Mouse (Mus musculus) myocyte (in vitro differentiated cells): ENCODE measurements around the gene 5330417C22Rik.

Experiments used
- CEBPB ChIP-seq: IDR thresholded peaks from 2 replicates; pipeline ENCODE4 v1.6.1; 2011; ENCODE audit warnings: mild to moderate bottlenecking, moderate library complexity; ENCODE audit not compliant: poor library complexity, insufficient read depth, severe bottlenecking
- E2F4 ChIP-seq: IDR thresholded peaks from one replicate; pipeline ENCODE4 v1.6.1; 2011; ENCODE audit warnings: mild to moderate bottlenecking, control low read depth, moderate library complexity; ENCODE audit not compliant: insufficient read depth
- MAX ChIP-seq: IDR thresholded peaks from one replicate; pipeline ENCODE4 v1.6.1; 2011; ENCODE audit warnings: low read depth, mild to moderate bottlenecking, control low read depth
- MYOD1 ChIP-seq, 3 experiments: IDR thresholded peaks; one replicate each; pipeline ENCODE4 v1.6.1; 2011; ENCODE audit warnings: control low read depth in 2 of 3, low read depth in 2 of 3, mild to moderate bottlenecking in 2 of 3, moderate library complexity in 1 of 3; ENCODE audit not compliant: insufficient read length in 2 of 3, control insufficient read depth in 1 of 3
- POLR2A ChIP-seq: IDR thresholded peaks from one replicate; pipeline ENCODE4 v1.6.1; 2011; ENCODE audit warnings: low read depth, mild to moderate bottlenecking, control low read depth, moderate library complexity; ENCODE audit not compliant: insufficient read length
- POLR2AphosphoS2 ChIP-seq: IDR thresholded peaks from one replicate; pipeline ENCODE4 v1.6.1; 2011; ENCODE audit warnings: low read depth, control low read depth; ENCODE audit not compliant: insufficient read length
- TCF12 ChIP-seq: IDR thresholded peaks from one replicate; pipeline ENCODE4 v1.6.1; 2011; ENCODE audit warnings: mild to moderate bottlenecking, control low read depth; ENCODE audit not compliant: poor library complexity, insufficient read depth, severe bottlenecking
- USF1 ChIP-seq: IDR thresholded peaks from one replicate; pipeline ENCODE4 v1.6.1; 2011; ENCODE audit warnings: low read depth, mild to moderate bottlenecking, control low read depth, moderate library complexity

DNA sequence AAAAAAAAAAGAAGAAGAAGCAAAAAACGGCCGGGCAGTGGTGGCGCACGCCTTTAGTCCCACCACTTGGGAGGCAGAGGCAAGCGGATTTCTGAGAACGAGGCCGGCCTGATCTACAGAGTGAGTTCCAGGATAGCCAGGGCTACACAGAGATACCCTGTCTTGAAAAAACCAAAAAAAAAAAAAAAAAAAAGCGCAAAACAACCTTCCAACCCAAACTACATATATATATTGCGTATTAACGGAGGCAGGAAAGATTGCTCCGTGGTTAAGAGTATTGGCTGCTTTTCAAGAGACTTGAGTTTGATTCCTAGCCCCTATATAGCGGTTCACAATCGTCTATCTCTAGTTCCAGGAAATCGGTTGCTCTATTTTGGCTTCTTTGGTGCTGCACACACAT, 34.5 kb upstream of the 5330417C22Rik start:
- TF ChIP-seq E2F4 (no peak), TCF12 (no peak), POLR2A (no peak), POLR2AphosphoS2 (no peak), MAX (no peak), USF1 (no peak), CEBPB (no peak), MYOD1 (IDR thresholded peaks at IDR 0.05; ENCODE audit: control insufficient read depth in 1 of 3, insufficient read length in 2 of 3, low read depth in 2 of 3) (no peak)
